Mouse (Mus musculus): ENCODE data around the gene E330021D16Rik. TPM values are rescaled to one million over a fixed set of nuclear protein-coding genes. Genes with fewer than 3 reads are reported as not detected.

The E330021D16Rik gene
- total RNA-seq, 2 experiments from 2014 or later, result not detected

Other genes starting within 250 kb of the E330021D16Rik start
- gene Grin2b, start 242.1 kb downstream of the E330021D16Rik start, total RNA-seq (2021), result under 1 TPM; under 0.01 to 0.03 TPM
- not detected for gene Gm8994, start 88.0 kb downstream of the E330021D16Rik start, total RNA-seq (2021)
- 10 to 100 TPM; 79.8 to 92.6 TPM for gene Atf7ip, start 90.6 kb upstream of the E330021D16Rik start, total RNA-seq (2021)
- gene Plbd1, start 246.4 kb upstream of the E330021D16Rik start, total RNA-seq (2021), result 10 to 100 TPM; 36.5 to 39.9 TPM

All from heart, postnatal 25 days (tissue).